Mouse (Mus musculus): Measurements from ENCODE around the gene Tmem106c.

The Tmem106c gene

GRCm38 (mm10) chr15:97954671-97955070, 9.3 kb upstream of the Tmem106c start:
- DNase-seq, result no peak

- DNase-seq, result no peak
Observed at GRCm38 (mm10) chr15:97955286-97955685, 8.7 kb upstream of the Tmem106c start.

GRCm38 (mm10) chr15:97955742-97956141, 8.3 kb upstream of the Tmem106c start:
- no peak for DNase-seq

- no peak for DNase-seq
Observed at GRCm38 (mm10) chr15:97956416-97956815, 7.6 kb upstream of the Tmem106c start.

- DNase-seq, result no peak
Observed at GRCm38 (mm10) chr15:97963329-97963988, 541 bp upstream of the Tmem106c start.

GRCm38 (mm10) chr15:97964836-97965187, 812 bp downstream of the Tmem106c start:
- no peak for DNase-seq

- DNase-seq, result no peak
Observed at GRCm38 (mm10) chr15:97965311-97966045, 1.5 kb downstream of the Tmem106c start.

- peak in 1 of 2 experiments; percentile 14 for DNase-seq
Observed at GRCm38 (mm10) chr15:97970299-97970698, 6.3 kb downstream of the Tmem106c start.

GRCm38 (mm10) chr15:97972580-97972979, 8.6 kb downstream of the Tmem106c start:
- DNase-seq, result no peak

GRCm38 (mm10) chr15:97973248-97974005, 9.4 kb downstream of the Tmem106c start:
- no peak for DNase-seq

GRCm38 (mm10) chr15:97981560-97981959, 17.6 kb downstream of the Tmem106c start:
- DNase-seq, result no peak

GRCm38 (mm10) chr15:97989544-97989943, 25.5 kb downstream of the Tmem106c start:
- no peak for DNase-seq

- no peak for DNase-seq
Observed at GRCm38 (mm10) chr15:97990124-97990523, 26.1 kb downstream of the Tmem106c start.

GRCm38 (mm10) chr15:97990721-97991120, 26.7 kb downstream of the Tmem106c start:
- DNase-seq, result no peak

GRCm38 (mm10) chr15:97991285-97991895, 27.4 kb downstream of the Tmem106c start:
- DNase-seq, result no peak

GRCm38 (mm10) chr15:97992027-97992711, 28.2 kb downstream of the Tmem106c start:
- no peak for DNase-seq

- peak; percentile 80 to 81 for DNase-seq
Observed at GRCm38 (mm10) chr15:97992712-97993286, 28.8 kb downstream of the Tmem106c start.

- DNase-seq, result no peak
Observed at GRCm38 (mm10) chr15:97996716-97997256, 32.8 kb downstream of the Tmem106c start.

- no peak for DNase-seq
Observed at GRCm38 (mm10) chr15:97999546-97999945, 35.5 kb downstream of the Tmem106c start.

GRCm38 (mm10) chr15:97999991-98000390, 36.0 kb downstream of the Tmem106c start:
- DNase-seq, result no peak

GRCm38 (mm10) chr15:98001321-98002112, 37.5 kb downstream of the Tmem106c start:
- DNase-seq, result no peak
